Mouse (Mus musculus): Measurements from ENCODE around the gene Gm10447.
"Not testable (repeated sequence)": the region's sequence is repeated elsewhere in the genome, so short reads cannot be mapped to it uniquely, and the experiment has no call there.

Gm10447 gene

DNA sequence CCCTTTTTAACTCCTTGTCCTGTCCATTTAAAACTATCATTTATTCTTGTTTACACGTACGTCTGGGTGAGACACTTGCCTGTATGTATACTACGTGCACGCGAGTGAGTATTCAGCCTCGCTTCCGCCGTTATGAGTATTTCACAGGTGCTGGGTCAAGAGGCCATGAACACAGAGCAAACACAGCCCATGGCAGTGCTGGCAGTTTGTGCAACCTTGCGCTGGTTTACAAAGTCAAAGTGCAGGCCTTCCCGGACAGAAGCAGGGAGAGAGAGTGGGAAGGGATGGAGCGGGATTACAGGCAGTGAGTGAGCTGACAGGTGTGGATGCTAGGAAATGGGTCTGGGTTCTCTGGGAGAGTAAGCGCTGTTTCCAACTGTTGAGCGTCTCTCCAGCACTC is 10.7 kb downstream of the Gm10447 start:
- no peak for DNase-seq (ENCODE audit: low read depth in 2 of 2, low spot score in 2 of 2)

DNA sequence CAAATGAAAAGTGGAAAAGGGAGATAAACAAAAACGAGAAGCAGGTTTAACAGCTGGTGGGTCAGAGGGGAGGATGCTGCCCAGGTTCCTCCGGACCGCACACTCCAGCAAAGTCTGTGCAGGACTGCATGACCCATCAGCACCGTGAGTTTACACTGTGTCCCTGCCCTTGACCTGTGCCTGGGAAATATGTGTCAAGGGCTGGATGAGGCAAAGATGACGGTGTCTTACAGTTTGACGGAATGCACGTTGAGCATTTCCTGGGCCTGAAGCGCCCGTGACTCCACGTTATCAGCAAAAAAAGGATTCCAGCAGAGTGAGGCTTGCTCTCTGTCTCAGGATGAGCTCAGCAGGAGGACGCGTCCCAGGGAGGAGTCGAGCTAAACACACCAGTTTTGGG is 11.3 kb downstream of the Gm10447 start:
- DNase-seq (ENCODE audit: low read depth in 2 of 2, low spot score in 2 of 2): no peak

DNA sequence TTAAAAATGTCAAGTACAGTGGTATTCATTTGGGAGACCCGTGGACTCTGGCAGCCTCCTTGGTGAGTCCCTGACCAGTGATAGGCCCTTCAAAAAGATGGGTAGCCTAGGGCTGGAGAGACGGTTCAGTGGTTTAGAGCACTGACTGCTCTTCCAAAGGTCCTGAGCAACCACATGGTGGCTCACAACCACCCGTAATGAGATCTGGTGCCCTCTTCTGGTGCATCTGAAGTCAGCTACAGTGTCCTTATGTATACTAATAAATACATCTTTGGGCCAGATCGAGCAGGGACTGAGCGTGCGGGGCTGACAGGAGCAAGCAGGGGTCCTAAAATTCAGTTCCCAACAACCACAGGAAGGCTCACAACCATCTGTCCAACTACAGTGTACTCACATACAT is 13.0 kb downstream of the Gm10447 start:
- DNase-seq (ENCODE audit: low read depth in 2 of 2, low spot score in 2 of 2): peak in 1 of 2 experiments; percentile 39

DNA sequence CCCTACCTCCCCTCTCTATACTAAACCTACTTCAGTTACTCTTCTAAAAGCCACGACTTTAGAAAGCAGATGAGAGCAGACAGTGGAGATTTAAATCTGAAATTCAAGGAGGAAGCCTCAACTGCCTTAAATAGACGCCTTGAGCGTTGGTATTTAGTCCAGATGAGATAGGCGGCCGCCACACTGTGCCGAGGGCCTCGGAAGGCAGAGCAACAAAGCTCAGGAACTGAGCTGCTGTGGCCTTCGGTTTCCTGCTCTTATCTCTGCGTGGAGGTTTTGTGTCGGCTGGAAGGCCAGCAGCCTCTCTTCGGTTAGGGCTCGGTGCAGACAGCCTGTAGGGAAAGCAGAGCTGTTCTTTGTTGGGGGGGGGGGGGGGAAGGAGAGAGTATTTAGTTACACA is 15.0 kb downstream of the Gm10447 start:
- DNase-seq (ENCODE audit: low read depth in 2 of 2, low spot score in 2 of 2): peak in 1 of 2 experiments; percentile 26

DNA sequence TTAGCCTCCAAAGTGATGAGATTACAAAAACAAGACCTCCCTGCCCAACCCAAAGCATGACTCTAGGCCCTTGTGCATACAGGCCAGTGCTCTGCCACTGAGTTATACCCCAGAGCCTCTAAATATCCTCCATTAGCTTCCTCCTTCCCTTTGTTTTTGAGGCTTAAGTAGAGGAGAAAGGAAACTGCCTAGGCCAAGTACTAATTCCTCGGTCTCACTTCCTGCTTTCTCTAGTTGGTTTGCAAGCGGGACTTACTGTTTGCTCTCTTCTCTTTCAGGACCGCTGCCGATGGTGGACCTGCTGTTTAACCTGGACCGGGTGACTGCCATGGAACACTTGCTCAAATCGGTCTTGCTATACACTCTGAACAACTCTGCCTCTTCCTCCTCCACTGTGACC is 20.6 kb downstream of the Gm10447 start:
- DNase-seq (ENCODE audit: low read depth in 2 of 2, low spot score in 2 of 2): no peak

DNA sequence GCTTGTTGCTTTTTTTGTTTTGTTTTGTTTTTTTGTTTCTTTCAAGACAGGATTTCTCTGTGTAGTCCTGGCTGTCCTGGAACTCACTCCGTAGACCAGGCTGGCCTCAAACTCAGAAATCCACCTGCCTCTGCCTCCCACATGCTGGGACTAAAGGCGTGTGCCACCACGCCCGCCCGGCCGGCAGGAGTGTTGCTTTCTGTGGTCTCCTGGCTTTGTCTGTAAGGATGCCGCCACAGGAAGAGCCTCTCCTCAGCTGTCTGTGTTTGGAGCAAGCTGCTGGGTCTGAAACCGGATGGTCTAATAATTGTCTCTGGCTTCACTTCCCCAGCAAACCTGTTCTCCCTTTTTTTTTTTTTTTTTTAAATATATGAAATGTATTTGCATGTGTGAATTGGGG is 21.4 kb downstream of the Gm10447 start:
- no peak for DNase-seq (ENCODE audit: low read depth in 2 of 2, low spot score in 2 of 2)

DNA sequence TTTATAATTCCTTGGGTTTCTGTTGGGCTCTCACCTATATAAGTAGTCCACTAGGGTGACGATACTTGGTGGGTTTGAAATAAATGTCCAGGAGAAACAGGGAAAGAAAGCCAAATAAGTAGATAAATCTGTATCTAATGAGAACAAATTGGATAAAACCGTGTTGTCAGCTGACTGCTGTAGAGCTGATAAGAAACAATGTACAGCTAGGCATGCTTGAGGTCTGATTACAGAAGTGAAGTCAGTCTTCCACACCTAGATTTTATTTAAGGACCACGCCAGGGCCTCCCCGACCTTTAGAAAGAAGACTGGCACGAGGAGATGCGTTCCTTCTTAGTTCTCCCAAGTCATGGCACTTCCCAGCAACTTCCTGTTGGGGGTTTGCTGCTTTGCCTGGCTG is 23.9 kb downstream of the Gm10447 start:
- DNase-seq (ENCODE audit: low read depth in 2 of 2, low spot score in 2 of 2): no peak

DNA sequence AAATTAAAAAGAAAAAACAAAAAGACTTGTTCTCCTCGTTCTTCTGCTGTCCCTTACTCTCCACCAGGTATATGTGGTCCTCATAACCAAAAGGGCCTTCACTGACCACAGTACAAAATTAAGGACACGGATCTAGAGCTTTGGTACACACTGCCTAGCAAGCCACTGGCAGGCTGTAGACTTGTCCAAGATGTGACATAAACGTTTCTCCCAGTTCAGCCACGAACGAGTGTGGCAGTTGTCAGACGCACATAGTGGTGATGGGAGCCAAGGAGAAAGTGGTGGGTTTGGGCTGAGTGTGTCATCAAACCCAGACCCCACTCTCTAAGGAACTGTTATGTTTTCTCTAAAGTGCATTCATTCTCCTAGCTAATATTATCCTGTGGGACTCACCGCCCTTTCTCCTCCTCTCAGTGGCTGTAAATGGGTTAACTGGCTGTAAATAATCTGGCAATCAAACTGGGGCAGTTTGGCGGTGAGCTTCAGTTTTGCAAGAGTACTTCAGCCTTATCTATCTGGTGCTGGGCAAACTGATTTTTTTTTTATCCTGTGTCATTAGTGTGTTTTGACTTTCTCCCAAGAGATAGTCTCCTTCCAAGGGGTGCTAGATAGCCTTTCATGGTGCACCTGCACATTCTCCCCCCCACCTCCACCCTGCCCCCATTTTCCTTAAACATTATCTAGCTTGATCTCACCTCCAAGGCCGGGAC is 25.4 kb downstream of the Gm10447 start:
- no peak for DNase-seq (ENCODE audit: low read depth in 2 of 2, low spot score in 2 of 2)

DNA sequence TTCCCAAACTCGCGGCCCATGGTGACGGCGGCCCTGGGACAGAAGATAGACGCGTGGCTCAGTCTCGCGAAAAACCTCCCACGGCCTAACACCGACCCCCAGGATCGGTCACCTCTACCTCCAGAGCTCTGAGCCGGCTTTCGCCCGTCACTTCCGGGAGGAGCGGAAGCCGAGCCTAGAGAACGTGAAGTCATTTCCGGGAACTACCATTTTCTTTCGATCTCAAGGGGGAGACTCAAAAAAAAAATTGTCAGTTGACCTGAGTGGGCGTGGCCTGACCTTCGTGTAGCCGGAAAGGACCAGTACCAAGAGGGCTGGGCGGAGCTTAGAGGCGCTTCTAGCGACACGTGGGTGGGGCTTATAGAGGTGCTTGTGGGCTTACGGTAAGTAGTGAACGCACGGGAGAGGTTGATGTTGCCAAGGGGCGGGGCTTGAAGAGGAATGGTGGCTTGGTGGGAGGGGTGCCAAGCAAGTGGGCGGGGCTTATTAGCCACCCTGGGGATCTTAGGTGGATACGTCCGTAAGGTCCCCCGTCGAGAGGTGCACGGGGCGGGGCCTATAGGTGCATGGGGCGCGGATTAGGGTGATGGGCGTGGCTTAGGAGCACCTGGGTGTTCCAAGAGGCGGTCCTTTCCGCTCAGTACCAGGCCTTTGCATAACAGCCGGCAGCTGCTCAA is 26.1 kb downstream of the Gm10447 start, which contains the start of the genes Uqcrq and Gdf9:
Gene Uqcrq, minus strand, starts transcription at position 162 of the 677 bp plus-strand sequence.
Gene Gdf9, plus strand, starts transcription at position 354 of the 677 bp plus-strand sequence.
- DNase-seq (ENCODE audit: low read depth in 2 of 2, low spot score in 2 of 2): peak; percentile 97 to 99

DNA sequence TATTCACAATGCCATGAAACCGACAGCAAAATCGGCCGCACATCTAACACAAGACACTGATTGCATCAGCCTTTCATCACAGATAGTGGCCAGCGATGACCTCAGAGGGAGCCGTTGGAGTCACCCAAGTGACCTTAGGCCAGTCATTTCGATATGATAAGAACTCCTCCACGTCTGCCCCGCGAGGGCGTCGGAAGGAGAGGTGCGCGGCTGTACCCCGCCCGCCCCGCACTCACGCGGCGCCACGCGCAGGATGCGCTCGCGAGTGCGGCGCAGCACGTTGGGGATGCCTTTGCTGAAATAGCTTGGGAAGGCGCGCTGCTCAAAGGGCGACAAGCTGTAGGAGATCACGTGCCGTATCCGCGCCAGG is 26.6 kb downstream of the Gm10447 start:
- DNase-seq (ENCODE audit: low read depth in 2 of 2, low spot score in 2 of 2): no peak

DNA sequence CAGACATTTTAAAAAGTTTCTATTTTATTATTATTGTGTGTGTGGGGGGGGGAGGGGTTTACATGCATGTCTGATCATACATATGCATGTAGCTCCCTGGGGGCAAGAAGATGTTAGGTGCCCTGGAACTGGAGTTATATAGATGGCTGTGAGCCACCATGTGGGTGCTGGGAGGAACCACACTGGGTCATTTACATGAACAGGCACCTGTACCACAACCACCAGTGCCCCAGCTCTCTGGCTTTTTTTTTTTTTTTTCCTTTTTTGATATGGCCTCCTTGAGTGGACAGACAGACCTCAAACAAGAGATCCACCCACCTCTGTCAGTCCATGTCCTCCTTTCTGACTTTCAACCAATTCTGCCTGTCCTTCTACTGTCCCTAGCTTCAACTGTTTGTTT is 27.7 kb downstream of the Gm10447 start:
- no peak for DNase-seq (ENCODE audit: low read depth in 2 of 2, low spot score in 2 of 2)

DNA sequence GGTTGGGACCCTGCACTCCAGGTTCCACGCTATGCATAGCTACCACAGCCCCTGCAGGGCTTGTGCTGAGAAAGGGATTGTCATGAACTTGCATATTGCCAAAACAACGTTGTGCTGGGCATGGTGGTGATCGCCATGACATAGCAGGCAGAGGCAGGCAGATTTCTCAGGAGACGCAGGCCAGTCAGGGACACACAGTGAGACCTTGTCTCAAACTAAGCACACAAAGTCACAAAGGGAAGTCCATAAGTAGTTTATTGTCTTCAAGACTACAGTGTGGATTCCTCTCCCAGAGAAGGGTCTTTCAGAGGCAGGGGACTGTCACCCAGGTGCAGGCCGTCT is 28.2 kb downstream of the Gm10447 start:
- no peak for DNase-seq (ENCODE audit: low read depth in 2 of 2, low spot score in 2 of 2)

DNA sequence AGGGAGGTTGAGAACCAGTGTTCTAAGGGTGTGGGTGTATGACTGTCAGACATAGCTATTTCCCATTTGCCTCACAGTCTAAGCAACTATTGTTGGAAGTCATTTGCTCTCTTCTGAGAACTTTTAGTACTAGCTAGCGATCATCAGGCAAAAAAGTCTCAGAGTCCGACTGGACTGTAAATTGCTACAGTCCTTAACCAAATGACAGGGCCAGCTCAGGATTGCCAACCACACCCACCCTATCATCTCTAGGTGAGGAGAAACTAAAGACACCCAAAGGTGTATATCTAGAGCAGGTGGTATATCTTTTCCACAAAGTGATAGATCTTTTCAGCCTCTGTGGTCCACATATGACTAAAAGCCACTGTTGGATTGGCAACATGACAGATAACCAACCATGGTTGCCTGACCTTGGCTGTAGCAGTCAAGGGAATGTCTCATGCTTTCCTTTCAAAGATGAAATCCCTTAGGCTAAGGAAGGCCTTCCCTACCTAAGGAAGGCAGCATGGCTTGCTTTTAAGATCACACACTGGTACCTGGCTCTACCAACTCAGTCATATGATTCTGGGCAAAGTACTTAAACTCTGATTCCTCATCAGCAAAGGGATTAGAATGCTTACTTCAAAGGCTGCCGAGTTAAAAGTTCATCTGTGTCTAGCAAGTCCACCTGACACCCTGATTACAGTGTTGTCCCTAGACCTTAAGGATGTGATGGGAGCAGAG is 28.8 kb downstream of the Gm10447 start:
- DNase-seq (ENCODE audit: low read depth in 2 of 2, low spot score in 2 of 2): no peak

DNA sequence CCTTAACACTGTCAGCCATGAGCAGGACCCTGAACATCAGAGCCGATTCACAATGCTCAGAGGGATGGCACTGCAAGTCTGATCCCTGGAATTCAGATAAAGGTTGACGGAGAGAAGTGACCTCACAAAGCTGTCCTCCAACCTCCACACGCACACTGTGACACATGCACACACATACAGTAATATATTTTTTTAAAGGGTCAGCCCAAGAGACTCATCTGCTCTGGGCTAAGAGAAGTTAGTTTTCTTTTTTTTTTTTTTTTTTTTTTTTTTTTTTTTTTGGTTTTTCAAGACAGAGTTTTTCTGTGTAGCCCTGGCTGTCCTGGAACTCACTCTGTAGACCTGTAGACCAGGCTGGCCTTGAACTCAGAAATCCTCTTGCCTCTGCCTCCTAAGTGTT is 30.0 kb downstream of the Gm10447 start:
- not testable (repeated sequence) for DNase-seq (ENCODE audit: low read depth in 2 of 2, low spot score in 2 of 2)

DNA sequence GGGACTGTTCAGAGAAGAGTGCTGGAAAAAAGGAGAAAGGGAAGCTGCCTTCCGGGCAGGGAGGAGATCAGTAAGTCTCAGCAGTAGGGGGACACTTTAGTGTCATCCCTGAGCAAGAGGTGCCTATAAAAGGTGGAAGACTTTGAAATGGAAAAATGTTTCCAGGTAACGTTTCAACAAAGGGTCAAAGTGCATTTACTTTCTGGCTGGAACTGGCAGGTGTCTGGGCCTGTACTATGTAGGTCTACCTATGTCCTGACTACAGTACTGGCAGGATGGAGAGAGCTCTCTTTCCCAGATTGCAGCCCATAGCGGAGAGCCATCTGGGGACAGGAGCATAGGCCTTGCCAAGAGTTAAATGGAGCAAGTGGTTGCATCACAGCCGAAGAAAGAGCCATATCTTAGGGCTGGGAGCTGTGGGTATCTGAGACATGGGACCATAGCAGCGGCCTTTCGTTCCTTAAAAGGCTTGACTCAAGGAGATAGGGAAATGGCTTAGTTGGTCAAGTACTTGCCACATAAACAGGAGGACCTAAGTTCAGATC is 31.1 kb downstream of the Gm10447 start:
- DNase-seq (ENCODE audit: low read depth in 2 of 2, low spot score in 2 of 2): no peak

DNA sequence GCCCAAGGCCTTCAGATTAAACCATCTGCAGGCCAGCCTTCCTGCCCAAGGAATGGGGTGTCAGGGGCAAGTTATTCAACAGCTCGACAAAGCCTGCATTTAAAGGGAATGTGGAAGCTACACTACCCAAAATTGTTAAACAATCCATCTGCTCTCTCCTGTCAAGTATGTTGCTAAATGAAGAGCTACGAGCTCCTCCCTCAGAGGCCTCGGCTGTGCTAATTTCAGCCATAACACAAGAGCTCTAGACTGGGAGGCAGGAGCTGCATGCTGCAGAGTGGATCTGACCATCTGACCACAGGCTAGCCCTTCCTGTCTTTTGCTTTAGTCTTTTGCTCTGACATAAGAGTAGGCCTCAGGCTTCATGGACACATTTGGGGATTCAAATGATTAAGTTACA is 31.7 kb downstream of the Gm10447 start:
- no peak for DNase-seq (ENCODE audit: low read depth in 2 of 2, low spot score in 2 of 2)

DNA sequence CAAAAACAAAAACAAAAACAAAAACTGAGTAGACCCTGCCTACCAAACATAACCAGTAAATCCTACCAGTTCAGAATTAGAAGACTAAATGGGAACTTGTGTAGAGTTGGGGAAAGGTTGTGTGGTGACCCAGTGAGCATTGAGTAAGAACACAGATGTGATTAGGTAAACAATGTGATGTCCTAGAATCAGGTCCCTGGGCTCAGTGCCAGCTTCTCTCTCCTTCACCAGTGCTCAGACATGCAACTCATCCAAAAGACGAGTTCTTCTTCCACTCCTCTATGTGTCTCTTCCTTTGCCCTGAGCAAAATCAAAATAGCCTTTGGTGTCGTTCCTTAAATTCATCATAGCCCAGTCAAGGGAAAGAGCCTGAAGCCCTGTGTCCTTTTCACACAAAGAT is 32.1 kb downstream of the Gm10447 start:
- no peak for DNase-seq (ENCODE audit: low read depth in 2 of 2, low spot score in 2 of 2)

DNA sequence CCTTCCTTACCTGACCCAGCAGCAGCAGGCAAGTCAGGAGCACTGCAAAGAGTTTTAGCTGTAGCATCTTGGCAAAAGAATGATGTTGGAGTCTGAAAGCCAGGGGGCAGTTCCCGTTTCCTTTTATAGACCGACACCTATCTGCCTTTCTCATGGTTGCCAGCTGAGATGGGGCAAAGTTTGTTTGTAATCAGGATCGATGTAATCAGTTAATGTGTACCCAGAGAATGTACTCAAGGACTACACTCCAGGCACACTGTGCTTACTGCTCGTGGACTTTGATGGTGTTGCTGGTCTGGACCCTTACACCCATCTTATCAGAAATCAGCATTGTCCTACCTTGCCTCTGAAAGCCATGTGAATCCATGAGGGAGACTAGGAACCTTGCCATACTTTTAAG is 33.9 kb downstream of the Gm10447 start, which contains the start of gene Leap2:
Gene Leap2, minus strand, starts transcription at position 135 of the 400 bp plus-strand sequence.
- DNase-seq (ENCODE audit: low read depth in 2 of 2, low spot score in 2 of 2): no peak

DNA sequence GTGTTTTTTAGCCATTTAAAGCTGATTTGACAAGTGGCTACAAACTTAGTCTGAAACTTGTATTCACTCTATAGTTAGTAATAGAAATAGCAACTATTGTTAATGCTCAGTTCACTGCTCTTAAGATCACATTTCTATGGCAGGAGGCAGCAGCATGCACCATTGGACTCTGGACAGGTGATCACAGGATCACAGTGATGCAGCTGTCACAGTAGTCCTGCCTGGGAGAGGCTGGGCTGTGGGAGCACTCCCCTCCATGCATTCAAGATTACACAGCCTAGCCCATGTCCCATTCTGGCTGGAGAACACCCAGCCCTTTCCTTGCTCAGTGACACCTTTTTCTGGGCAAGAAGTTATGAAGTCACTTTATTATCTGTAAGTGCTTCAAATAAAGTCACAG is 38.9 kb downstream of the Gm10447 start:
- no peak for DNase-seq (ENCODE audit: low read depth in 2 of 2, low spot score in 2 of 2)

DNA sequence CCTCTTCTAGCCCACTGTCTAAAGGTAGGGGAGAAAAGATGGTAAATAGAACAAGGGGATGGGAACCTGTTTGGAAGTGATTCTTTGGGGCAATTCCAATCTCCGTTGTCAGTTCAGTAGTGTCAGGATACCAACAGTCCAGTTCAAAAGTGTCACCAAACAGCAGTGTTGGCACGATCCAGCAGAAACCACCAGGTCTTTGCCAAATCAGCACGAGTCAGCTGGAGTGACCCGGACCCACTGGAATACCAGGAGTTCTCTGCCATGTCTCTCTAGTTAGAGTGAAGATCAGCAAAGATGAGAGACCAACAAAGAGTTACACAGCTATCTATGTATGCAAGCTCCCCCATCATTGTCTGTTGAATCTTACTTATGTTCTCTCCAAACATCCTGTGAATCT is 43.0 kb downstream of the Gm10447 start:
- DNase-seq (ENCODE audit: low read depth in 2 of 2, low spot score in 2 of 2): no peak

DNA sequence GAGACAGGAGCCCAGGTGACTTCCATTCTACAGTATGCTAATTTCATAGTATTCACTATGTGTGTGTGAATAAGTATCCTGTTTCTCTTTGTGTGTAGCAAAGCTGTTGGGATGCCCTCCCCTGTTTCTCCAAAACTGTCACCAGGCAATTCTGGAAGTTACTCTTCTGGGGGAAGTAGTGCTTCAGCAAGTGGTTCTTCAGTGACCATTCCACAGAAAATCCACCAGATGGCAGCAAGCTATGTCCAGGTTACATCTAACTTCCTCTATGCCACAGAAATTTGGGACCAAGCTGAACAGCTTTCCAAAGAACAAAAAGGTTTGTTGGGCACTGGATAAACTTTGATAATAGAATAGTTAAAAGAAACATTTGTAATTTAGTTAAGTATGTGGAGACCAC is 45.2 kb downstream of the Gm10447 start:
- DNase-seq (ENCODE audit: low read depth in 2 of 2, low spot score in 2 of 2): no peak
